Mouse (Mus musculus) Patski (cell line): ENCODE measurements around the gene Fam193b. TPM values are rescaled to one million over a fixed set of nuclear protein-coding genes. Genes with fewer than 3 reads are reported as not detected.
"Not testable (repeated sequence)": the region's sequence is repeated elsewhere in the genome, so short reads cannot be mapped to it uniquely, and the experiment has no call there.

Experiments used
- ATAC-seq: fragments of 100-300 bp; one replicate; pipeline ENCODE4 v1.8.0; 2021
- CTCF ChIA-PET: fragments of 350-600 bp; sonication (Branson Sonifier 250); formaldehyde crosslinking; loops from one replicate; lab custom pipeline; 2022; ENCODE audit warnings: inconsistent platforms; lab: Charles Lee
- POLR2A ChIA-PET: fragments of 350-600 bp; sonication (Branson Sonifier 250); formaldehyde crosslinking; loops from one replicate; lab custom pipeline; 2022; ENCODE audit warnings: antibody characterized with exemption, inconsistent platforms; lab: Charles Lee
- DNase-seq: peaks from one replicate; pipeline ENCODE4 v3.0.0-alpha.2; 2011; ENCODE audit warnings: low read depth, low spot score
- H3K27me3 ChIP-seq: fragments of 371-371 bp; one replicate; pipeline ENCODE4 v1.5.1; 2021
- CTCF ChIP-seq: fragments of 100-300 bp; IDR thresholded peaks from one replicate; pipeline ENCODE4 v1.5.1; 2021
- in situ Hi-C: fragments of 300-500 bp; cut with MboI; formaldehyde crosslinking; loops from 3 replicates; pipeline ENCODE4 v1.11.1; 2018; ENCODE audit warnings: low pct_unique_long_range_greater_than_20kb, mixed read lengths
- polyA plus RNA-seq: library from polyadenylated mRNA; unstranded; gene quantifications from one replicate; pipeline ENCODE4 v1.2.3, GENCODE M21; 2021

The Fam193b gene
- polyA plus RNA-seq, 1 experiment from 2014 or later, result 66.5 TPM

DNA sequence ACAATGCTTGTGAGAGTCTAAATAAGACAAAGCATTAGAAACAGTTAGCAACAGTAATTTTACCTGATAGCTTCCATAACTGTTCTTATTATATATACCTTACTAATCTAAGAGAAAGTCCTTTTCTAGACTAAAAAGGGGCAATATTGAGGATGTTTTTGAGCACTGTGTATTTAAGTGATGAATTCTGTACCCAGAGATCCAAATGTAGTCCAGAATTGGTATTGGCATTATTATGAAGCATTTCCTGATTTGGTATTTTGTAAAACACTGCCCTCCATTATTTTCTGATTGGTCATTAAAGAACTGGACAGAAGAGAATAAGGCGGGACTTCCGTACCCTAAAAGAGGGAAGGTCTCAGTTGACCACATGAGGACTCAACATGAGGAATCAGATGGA is 2.5 kb upstream of the Fam193b start, which contains the start of gene Tmed9:
TSS of gene Tmed9 (plus strand) at position 301 of the 400 bp plus-strand sequence.
- no peak for ATAC-seq
- in situ Hi-C loops, result no loop called here
- CTCF ChIA-PET, result no interaction called here

GRCm38 (mm10) chr13:55571977-55572376 is 1.1 kb upstream of the Fam193b start:
- POLR2A ChIA-PET, result interaction anchor here (0.6 to 1.3 kb wide), 4 partner anchors 23 to 366 kb away, joined by 3 read pairs; no protein-coding TSS in a partner anchor
- no peak for TF ChIP-seq CTCF
- DNase-seq (no peak), ATAC-seq (no peak)
- in situ Hi-C loops, result no loop called here
- CTCF ChIA-PET, result no interaction called here
- no peaks in the 10 kb centered on the region for H3K27me3 ChIP-seq

More for the DNA sequence above, 2.5 kb upstream of the Fam193b start, which contains the start of gene Tmed9:
- no peak for DNase-seq
- H3K27me3 ChIP-seq, result no peaks in the 10 kb centered on the region
- TF ChIP-seq CTCF, result no peak
- POLR2A ChIA-PET, result no interaction called here

DNA sequence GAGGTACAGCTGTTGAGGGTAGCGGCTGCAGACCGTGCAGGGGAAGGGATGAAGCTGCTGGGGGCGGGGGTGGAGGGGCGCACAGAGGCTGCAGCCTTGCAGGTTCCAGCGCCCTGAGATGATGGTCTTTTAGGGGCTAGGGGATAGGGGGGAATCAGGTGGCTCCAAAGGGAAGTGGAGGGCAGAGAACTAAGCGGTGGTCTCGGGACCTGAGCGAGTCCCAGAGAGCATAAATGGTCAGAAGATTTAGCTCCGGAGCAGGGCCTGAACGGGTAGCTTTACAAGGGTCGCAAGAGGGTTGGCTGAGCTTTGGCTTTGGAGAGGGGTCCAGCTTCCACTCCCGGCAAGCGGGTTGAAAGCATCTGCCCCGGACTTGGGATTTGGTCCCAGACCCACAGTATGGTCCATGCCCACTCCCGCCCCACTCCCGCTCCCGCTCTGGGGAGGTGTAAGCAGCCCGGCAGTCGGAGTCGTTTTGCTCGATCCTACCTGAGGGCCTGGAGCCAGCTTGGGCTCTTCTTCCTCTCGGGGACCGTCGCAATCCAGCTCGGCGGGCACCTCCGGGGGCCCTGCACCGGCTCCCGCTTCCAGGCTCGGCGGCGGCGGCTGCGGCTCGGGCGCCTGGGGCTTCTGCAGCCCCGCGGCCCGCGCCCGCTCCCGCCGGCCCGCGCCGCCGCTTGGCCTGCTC is 490 bp downstream of the Fam193b start:
- ChIA-PET POLR2A (interaction anchor here (0.7 to 1.0 kb wide), 2 partner anchors 87 to 123 kb away, joined by 3 read pairs; no protein-coding TSS in a partner anchor), CTCF (interaction anchor here (1.1 kb wide), 1 partner anchor 11 kb away, joined by 4 read pairs; no protein-coding TSS in a partner anchor)
- DNase-seq (no peak), ATAC-seq (peak; percentile 49)
- H3K27me3 ChIP-seq, result no peaks in the 10 kb centered on the region
- no peak for TF ChIP-seq CTCF
- in situ Hi-C loops, result no loop called here

- no peaks in the 10 kb centered on the region for H3K27me3 ChIP-seq
- POLR2A ChIA-PET, result interaction anchor here (1.0 kb wide), 1 partner anchor 86 kb away, joined by 3 read pairs; no protein-coding TSS in a partner anchor
- in situ Hi-C loops, result no loop called here
- no peak for ATAC-seq
- CTCF ChIA-PET, result interaction anchor here (1.1 kb wide), 1 partner anchor 11 kb away, joined by 4 read pairs; no protein-coding TSS in a partner anchor
- TF ChIP-seq CTCF, result no peak
- no peak for DNase-seq
Measured at GRCm38 (mm10) chr13:55569726-55570285, 1.1 kb downstream of the Fam193b start.

DNA sequence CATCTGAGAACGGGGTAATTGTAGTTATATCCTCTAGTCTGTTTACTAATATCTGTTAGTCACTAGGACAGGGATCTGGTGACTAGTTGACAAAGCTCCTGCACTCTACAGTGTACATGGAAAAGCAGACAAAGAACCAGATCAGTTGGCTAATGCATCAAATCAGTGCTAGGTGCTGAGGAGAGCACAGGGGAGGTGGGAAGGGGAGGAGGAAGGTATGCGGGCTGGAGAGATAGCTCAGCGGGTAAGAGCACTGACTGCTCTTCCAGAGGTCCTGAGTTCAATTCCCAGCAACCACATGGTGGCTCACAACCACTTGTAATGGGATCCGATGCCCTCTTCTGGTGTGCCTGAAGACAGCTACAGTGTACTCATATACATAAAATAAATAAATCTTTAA is 2.4 kb downstream of the Fam193b start:
- CTCF ChIA-PET, result interaction anchor here (0.9 to 1.2 kb wide), 2 partner anchors 19 to 32 kb away, joined by 3 read pairs; partner anchors contain the start of gene Ddx41
- H3K27me3 ChIP-seq, DNase-seq, in situ Hi-C loops, ATAC-seq, POLR2A ChIA-PET: not testable (repeated sequence)

- in situ Hi-C loops, result no loop called here
- POLR2A ChIA-PET, result no interaction called here
- CTCF ChIA-PET, result interaction anchor here (0.9 to 1.6 kb wide), 4 partner anchors 10 to 32 kb away, joined by 3 read pairs; partner anchors contain the start of gene Ddx41
- ATAC-seq, result no peak
- DNase-seq, result no peak
- no peaks in the 10 kb centered on the region for H3K27me3 ChIP-seq
- TF ChIP-seq CTCF, result no peak
Measured at GRCm38 (mm10) chr13:55567949-55568348, 3.0 kb downstream of the Fam193b start.

GRCm38 (mm10) chr13:55567001-55567400 is 3.9 kb downstream of the Fam193b start:
- in situ Hi-C loops, result no loop called here
- POLR2A ChIA-PET, result interaction anchor here (0.5 kb wide), 1 partner anchor 15 kb away, joined by 3 read pairs; no protein-coding TSS in a partner anchor
- no peak for DNase-seq
- TF ChIP-seq CTCF, result no peak
- no peak for ATAC-seq
- no peaks in the 10 kb centered on the region for H3K27me3 ChIP-seq
- CTCF ChIA-PET, result interaction anchor here (0.9 to 1.6 kb wide), 2 partner anchors 9 to 19 kb away, joined by 3 read pairs; no protein-coding TSS in a partner anchor

- in situ Hi-C loops, result no loop called here
- CTCF ChIA-PET, result interaction anchor here (2.0 kb wide), 1 partner anchor 27 kb away, joined by 9 read pairs; the partner anchor contains the start of gene Ddx41
- H3K27me3 ChIP-seq, result no peaks in the 10 kb centered on the region
- POLR2A ChIA-PET, result no interaction called here
- no peak for TF ChIP-seq CTCF
- no peak for ATAC-seq
- no peak for DNase-seq
Measured at GRCm38 (mm10) chr13:55563266-55563879, 7.5 kb downstream of the Fam193b start.

- ChIA-PET POLR2A (no interaction called here), CTCF (interaction anchor here (1.1 kb wide), 2 partner anchors 10 to 21 kb away, joined by 3 read pairs; partner anchors contain the start of gene Ddx41)
- no peak for DNase-seq
- ATAC-seq, result no peak
- TF ChIP-seq CTCF, result no peak
- H3K27me3 ChIP-seq, result no peaks in the 10 kb centered on the region
- in situ Hi-C loops, result no loop called here
Measured at GRCm38 (mm10) chr13:55557499-55557898, 13.4 kb downstream of the Fam193b start.

GRCm38 (mm10) chr13:55555921-55556320 is 15.0 kb downstream of the Fam193b start:
- CTCF ChIA-PET, result interaction anchor here (1.0 to 1.3 kb wide), 2 partner anchors 8 to 12 kb away, joined by 3 to 4 read pairs; no protein-coding TSS in a partner anchor
- no peak for DNase-seq
- TF ChIP-seq CTCF, result no peak
- in situ Hi-C loops, result no loop called here
- no peaks in the 10 kb centered on the region for H3K27me3 ChIP-seq
- ATAC-seq, result no peak
- POLR2A ChIA-PET, result no interaction called here
